Comparison of ENCODE assay signal across 20 mouse cellular contexts in genomic region chr8:87866586-87866985, GRCm38 (mm10).
"Had no signal": no experiment of that assay in that cellular context is flagged by ENCODE, and none has a peak within 500 bp of the region (broad histone marks: within the 10 kb centered on the region; RNA-seq: fewer than 3 reads in every experiment).

No protein-coding gene starts in this region.

- H3K27me3 ChIP-seq: lung, embryonic 15.5 days; midbrain, embryonic 12.5 days; neural tube, embryonic 12.5 days had no signal

- H3K4me3 ChIP-seq: lung, embryonic 15.5 days; megakaryocyte, embryonic 14.5 days; midbrain, embryonic 12.5 days; neural tube, embryonic 12.5 days had no signal

- H3K4me2 ChIP-seq: lung, embryonic 15.5 days; midbrain, embryonic 12.5 days; neural tube, embryonic 12.5 days had no signal

- H3K9ac ChIP-seq: liver, postnatal 0 days; lung, embryonic 15.5 days; midbrain, embryonic 12.5 days; neural tube, embryonic 12.5 days had no signal

- H3K27ac ChIP-seq: lung, embryonic 15.5 days; macrophage; midbrain, embryonic 12.5 days; neural tube, embryonic 12.5 days had no signal

- H3K4me1 ChIP-seq: megakaryocyte, embryonic 14.5 days had no signal

- H3K36me3 ChIP-seq: lung, embryonic 15.5 days; midbrain, embryonic 12.5 days; neural tube, embryonic 12.5 days had no signal

- H3K9me3 ChIP-seq: lung, embryonic 15.5 days; megakaryocyte, embryonic 14.5 days; midbrain, embryonic 12.5 days; neural tube, embryonic 12.5 days had no signal

- DNase-seq: liver, postnatal 0 days; lung, adult 2 months; lung, postnatal 14 days; lung, postnatal 36 days; midbrain, embryonic 14.5 days; retina, postnatal 1 day; right cerebral cortex, adult 18-20 months; right cerebral cortex, postnatal 25 days; right cerebral cortex, postnatal 4 days; spleen, adult 18-20 months; thymus, adult 18-20 months; thymus, postnatal 14 days; thymus, postnatal 36 days had no signal

- ATAC-seq: liver, postnatal 0 days; lung, postnatal 0 days; midbrain, embryonic 16.5 days had no signal
